Mouse (Mus musculus) liver, embryonic 11.5 days (tissue): ENCODE data around the gene Ppp1r26. TPM values are rescaled to one million over a fixed set of nuclear protein-coding genes. Genes with fewer than 3 reads are reported as not detected.

Source experiments
- ATAC-seq: fragments of 200-750 bp; cut with Nextera tagmentation; replicated peaks from 2 replicates; pipeline ENCODE4 v1.8.0; 2017; ENCODE audit warnings: moderate number of reproducible peaks, mild to moderate bottlenecking, moderate TSS enrichment, moderate library complexity; ENCODE audit not compliant: low FRiP score
- DNase-seq: peaks from one replicate; pipeline ENCODE4 v3.0.0-alpha.2; 2017; ENCODE audit warnings: low spot score
- H3K27ac ChIP-seq: fragments of 300-500 bp; sonication (generic); 2 replicates; pipeline ENCODE4 v1.5.1; 2014; ENCODE audit warnings: mild to moderate bottlenecking, low read depth, low read length, control low read depth
- H3K27me3 ChIP-seq: fragments of 300-500 bp; sonication (generic); replicated peaks from 2 replicates; pipeline ENCODE4 v1.6.1; 2014; ENCODE audit warnings: low read length, mixed read lengths; ENCODE audit not compliant: control insufficient read depth, insufficient read depth
- H3K36me3 ChIP-seq: fragments of 300-500 bp; sonication (generic); 2 replicates; pipeline ENCODE4 v1.6.1; 2014; ENCODE audit warnings: mild to moderate bottlenecking, low read length, moderate library complexity, mixed read lengths; ENCODE audit not compliant: control insufficient read depth, insufficient read depth
- H3K4me1 ChIP-seq: fragments of 300-500 bp; sonication (generic); replicated peaks from 2 replicates; pipeline ENCODE4 v1.6.1; 2014; ENCODE audit warnings: low read length, mixed read lengths; ENCODE audit not compliant: control insufficient read depth, insufficient read depth
- H3K4me2 ChIP-seq: fragments of 300-500 bp; sonication (generic); 2 replicates; pipeline ENCODE4 v1.6.1; 2014; ENCODE audit warnings: mild to moderate bottlenecking, control low read depth, moderate library complexity
- H3K4me3 ChIP-seq: fragments of 300-500 bp; sonication (generic); 2 replicates; pipeline ENCODE4 v1.5.1; 2014; ENCODE audit warnings: low read depth, low read length, control low read depth
- H3K9ac ChIP-seq: fragments of 300-500 bp; sonication (generic); 2 replicates; pipeline ENCODE4 v1.6.1; 2014; ENCODE audit warnings: low read depth, low read length, control low read depth
- H3K9me3 ChIP-seq: fragments of 300-500 bp; sonication (generic); 2 replicates; pipeline ENCODE4 v1.6.1; 2016; ENCODE audit warnings: low read length, inconsistent platforms, mixed read lengths; ENCODE audit not compliant: control insufficient read depth
- WGBS: fragments of 180-500 bp; shearing (Covaris S2); extraction: QIAGEN DNeasy Blood & Tissue Kit; methylation state at CpG from one replicate; pipeline ENCODE4 v1.1.7; 2014; 5-methylcytosine and 5-hydroxymethylcytosine counted together
- polyA plus RNA-seq: library from polyadenylated mRNA; unstranded; fragments of >200 nt; fragmentation: Nextera tagmentation; extraction: Ambion mirVana; gene quantifications from 2 replicates; pipeline ENCODE4 v1.2.1, GENCODE M21; 2014

Ppp1r26 gene
- polyA plus RNA-seq, 1 experiment from 2014 or later: 1.3 TPM

- Histone ChIP-seq H3K9ac (no peak overlapping the region), H3K27me3 (no peaks in the 10 kb centered on the region), H3K36me3 (no peaks in the 10 kb centered on the region), H3K4me1 (no peaks in the 10 kb centered on the region), H3K27ac (no peak overlapping the region), H3K9me3 (peaks cover 5% of the 10 kb centered on the region; the same call in 1 of the 2 replicates), H3K4me3 (no peak overlapping the region), H3K4me2 (no peak overlapping the region)
- 44% methylated on average over 6 of the region's 6 CpGs for WGBS
- DNase-seq (no peak), ATAC-seq (no peak)
Observed at GRCm38 (mm10) chr2:28430846-28431245, 15.8 kb upstream of the Ppp1r26 start.

- WGBS: 65% methylated on average over 1 of the region's 1 CpGs
- DNase-seq (no peak), ATAC-seq (no peak)
- Histone ChIP-seq H3K9me3 (peaks cover 5% of the 10 kb centered on the region; the same call in 1 of the 2 replicates), H3K4me2 (no peak overlapping the region), H3K36me3 (no peaks in the 10 kb centered on the region), H3K9ac (no peak overlapping the region), H3K27ac (no peak overlapping the region), H3K27me3 (no peaks in the 10 kb centered on the region), H3K4me1 (no peaks in the 10 kb centered on the region), H3K4me3 (no peak overlapping the region)
Observed at GRCm38 (mm10) chr2:28432811-28433210, 13.8 kb upstream of the Ppp1r26 start.

DNA sequence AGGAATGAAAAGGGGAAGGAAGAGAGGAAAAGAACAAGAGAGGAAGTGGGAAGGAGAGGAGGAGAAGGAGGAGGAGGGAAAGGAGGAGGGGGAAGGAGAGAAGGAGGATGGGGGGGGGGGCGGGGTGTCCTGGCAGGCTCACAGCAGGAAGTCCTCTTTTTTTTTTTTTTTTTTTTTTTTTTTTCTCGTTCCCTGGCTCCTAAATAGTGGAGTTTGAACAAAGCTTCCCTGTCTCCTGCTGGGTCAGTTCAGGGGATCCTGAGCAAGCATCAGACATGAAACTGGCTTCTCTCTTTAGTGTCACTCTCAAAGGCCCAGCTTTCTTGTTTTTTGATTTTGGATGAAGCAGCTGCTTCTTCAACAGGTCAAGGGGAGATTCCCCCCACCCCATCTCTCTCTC, 13.1 kb upstream of the Ppp1r26 start:
- Histone ChIP-seq H3K4me2 (no peak overlapping the region), H3K9ac (no peak overlapping the region), H3K27ac (no peak overlapping the region), H3K27me3 (no peaks in the 10 kb centered on the region), H3K4me1 (no peaks in the 10 kb centered on the region), H3K9me3 (peaks cover 5% of the 10 kb centered on the region; the same call in 1 of the 2 replicates), H3K4me3 (no peak overlapping the region), H3K36me3 (no peaks in the 10 kb centered on the region)
- no peak for ATAC-seq
- 32% methylated on average over 2 of the region's 2 CpGs for WGBS
- DNase-seq: no peak

DNA sequence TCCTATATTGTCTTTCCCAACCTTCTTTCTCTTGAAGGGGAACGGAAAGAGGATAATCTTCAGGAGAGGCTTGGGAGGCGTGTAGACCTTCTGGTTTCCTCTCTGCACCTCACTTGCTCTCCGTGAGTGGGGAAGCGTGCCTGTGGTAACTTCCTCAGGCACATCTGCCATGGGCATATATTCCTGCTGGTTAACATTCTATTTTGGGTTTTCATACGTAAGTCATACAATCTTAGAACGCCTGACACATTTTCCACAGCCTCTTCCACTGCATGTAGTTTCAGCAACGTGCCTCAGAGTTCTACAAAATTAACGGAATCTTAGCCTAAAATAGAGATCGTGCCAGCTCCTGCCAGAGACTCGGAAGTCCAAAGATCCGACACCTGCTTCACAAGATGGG, 11.2 kb upstream of the Ppp1r26 start:
- Histone ChIP-seq H3K9ac (no peak overlapping the region), H3K27ac (no peak overlapping the region), H3K4me1 (no peaks in the 10 kb centered on the region), H3K27me3 (no peaks in the 10 kb centered on the region), H3K36me3 (no peaks in the 10 kb centered on the region), H3K9me3 (no peaks in the 10 kb centered on the region), H3K4me2 (no peak overlapping the region), H3K4me3 (no peak overlapping the region)
- DNase-seq: no peak
- 84% methylated on average over 11 of the region's 11 CpGs for WGBS
- ATAC-seq: no peak

- no peak overlapping the region for H3K27ac ChIP-seq
- WGBS: 63% methylated on average over 6 of the region's 6 CpGs
- no peaks in the 10 kb centered on the region for H3K36me3 ChIP-seq
- ATAC-seq (no peak), DNase-seq (no peak)
- H3K9me3 ChIP-seq: no peaks in the 10 kb centered on the region
- no peak overlapping the region for H3K4me3 ChIP-seq
- H3K9ac ChIP-seq: no peak overlapping the region
- peaks cover 13% of the 10 kb centered on the region for H3K27me3 ChIP-seq
- no peak overlapping the region for H3K4me2 ChIP-seq
- no peaks in the 10 kb centered on the region; the same call in 1 of the 2 replicates for H3K4me1 ChIP-seq
Observed at GRCm38 (mm10) chr2:28440842-28441241, 5.8 kb upstream of the Ppp1r26 start.

DNA sequence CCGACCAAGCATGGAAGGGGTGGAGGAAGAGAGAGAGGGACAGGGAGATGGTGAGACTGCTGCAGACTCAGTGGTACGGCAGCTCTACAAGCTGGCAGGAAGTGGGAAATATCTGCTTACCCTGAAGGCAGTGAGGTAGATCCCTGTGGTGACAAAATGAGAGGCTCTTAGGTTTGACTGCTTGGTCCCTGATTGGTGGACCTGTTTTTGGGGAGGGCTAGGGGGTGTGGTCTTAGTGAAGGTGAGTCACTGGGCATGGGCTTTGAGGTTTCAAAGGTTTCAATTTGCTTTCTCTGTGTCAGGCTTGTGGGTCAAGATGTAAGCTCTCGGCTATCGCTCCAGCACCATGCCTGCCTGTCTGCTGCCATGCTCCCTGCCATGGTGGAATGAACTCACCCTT, 1.5 kb upstream of the Ppp1r26 start:
- no peaks in the 10 kb centered on the region for H3K36me3 ChIP-seq
- DNase-seq: no peak
- no peaks in the 10 kb centered on the region for H3K9me3 ChIP-seq
- no peaks in the 10 kb centered on the region; the same call in 1 of the 2 replicates for H3K4me1 ChIP-seq
- no peak overlapping the region for H3K4me2 ChIP-seq
- peaks cover 42% of the 10 kb centered on the region for H3K27me3 ChIP-seq
- no peak overlapping the region for H3K9ac ChIP-seq
- H3K4me3 ChIP-seq: no peak overlapping the region
- H3K27ac ChIP-seq: no peak overlapping the region
- ATAC-seq: no peak
- 71% methylated on average over 4 of the region's 4 CpGs for WGBS

- peak overlapping the region; percentile 75 for H3K4me2 ChIP-seq
- no peaks in the 10 kb centered on the region for H3K36me3 ChIP-seq
- no peaks in the 10 kb centered on the region for H3K9me3 ChIP-seq
- no peak overlapping the region for H3K27ac ChIP-seq
- peak overlapping the region; percentile 56 for H3K4me3 ChIP-seq
- H3K9ac ChIP-seq: peak overlapping the region; percentile 51
- no peaks in the 10 kb centered on the region; the same call in 1 of the 2 replicates for H3K4me1 ChIP-seq
- DNase-seq: peak; percentile 46
- WGBS: 16% methylated on average over 5 of the region's 5 CpGs
- no peak for ATAC-seq
- H3K27me3 ChIP-seq: peaks cover 42% of the 10 kb centered on the region
Observed at GRCm38 (mm10) chr2:28446181-28446514, 452 bp upstream of the Ppp1r26 start.

DNA sequence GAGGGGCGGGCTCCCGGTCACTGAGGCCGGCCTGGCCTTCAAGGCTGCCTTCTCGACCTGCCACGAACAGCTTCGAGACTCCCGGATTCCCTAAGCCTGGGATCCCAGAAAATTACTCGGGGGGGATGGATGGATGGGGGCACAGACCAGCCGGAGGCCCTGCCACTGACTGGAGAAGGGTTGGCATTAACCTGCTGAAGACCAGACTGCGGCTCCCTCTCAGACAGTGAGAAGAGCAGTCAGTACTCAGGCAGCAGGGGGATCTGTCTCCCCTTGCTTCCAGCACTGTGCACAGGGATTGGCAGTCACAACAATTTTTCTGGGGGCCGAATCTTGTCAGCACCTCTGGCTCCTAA, 693 bp downstream of the Ppp1r26 start:
- DNase-seq (no peak), ATAC-seq (no peak)
- Histone ChIP-seq H3K27ac (no peak overlapping the region), H3K4me3 (peak overlapping the region; percentile 56), H3K4me2 (peak overlapping the region; percentile 75), H3K9me3 (no peaks in the 10 kb centered on the region), H3K4me1 (no peaks in the 10 kb centered on the region; the same call in 1 of the 2 replicates), H3K9ac (peak overlapping the region; percentile 51; the same call in 1 of the 2 replicates), H3K27me3 (peaks cover 42% of the 10 kb centered on the region), H3K36me3 (no peaks in the 10 kb centered on the region)
- 14% methylated on average over 11 of the region's 11 CpGs for WGBS

- WGBS: 83% methylated on average over 11 of the region's 11 CpGs
- H3K4me2 ChIP-seq: no peak overlapping the region
- no peak for ATAC-seq
Observed at GRCm38 (mm10) chr2:28451663-28452062, 5.1 kb downstream of the Ppp1r26 start.

More at GRCm38 (mm10) chr2:28451663-28452062, 5.1 kb downstream of the Ppp1r26 start:
- Histone ChIP-seq H3K4me1 (no peaks in the 10 kb centered on the region), H3K9ac (no peak overlapping the region), H3K4me3 (no peak overlapping the region), H3K36me3 (no peaks in the 10 kb centered on the region), H3K9me3 (no peaks in the 10 kb centered on the region), H3K27ac (no peak overlapping the region), H3K27me3 (peaks cover 21% of the 10 kb centered on the region)
- DNase-seq: no peak
